Mouse (Mus musculus): Measurements from ENCODE around the gene Fgd6. TPM values are rescaled to one million over a fixed set of nuclear protein-coding genes. Genes with fewer than 3 reads are reported as not detected.

Gene Fgd6
- total RNA-seq, 2 experiments from 2014 or later: 8.8 to 9.2 TPM

DNA sequence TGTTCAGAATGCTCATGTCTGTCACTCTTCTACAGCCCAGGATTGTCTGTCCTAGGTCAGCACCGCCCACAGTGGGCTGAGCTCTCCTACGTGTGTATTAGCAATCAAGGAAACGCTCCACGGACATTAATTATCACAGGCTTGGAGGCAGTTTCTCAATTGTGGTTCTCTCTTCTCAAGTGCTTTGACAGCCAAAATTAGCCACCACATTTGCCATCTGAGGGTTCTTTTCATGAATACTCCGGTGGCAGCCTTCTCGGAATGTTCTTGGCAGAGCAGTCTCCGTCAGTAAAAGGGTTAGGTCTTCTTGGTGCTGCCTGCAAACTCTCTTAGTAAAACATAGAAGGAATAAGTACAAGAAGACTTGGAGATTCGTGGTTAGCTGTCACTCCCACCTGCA is 50.5 kb downstream of the Fgd6 start:
- ATAC-seq (replicated peaks; ENCODE audit: low FRiP score, poor library complexity, severe bottlenecking): no peak

- no peak for ATAC-seq (replicated peaks; ENCODE audit: low FRiP score, poor library complexity, severe bottlenecking)
These were observed 51.7 kb downstream of the Fgd6 start for GRCm38 (mm10) chr10:94087367-94088077.

DNA sequence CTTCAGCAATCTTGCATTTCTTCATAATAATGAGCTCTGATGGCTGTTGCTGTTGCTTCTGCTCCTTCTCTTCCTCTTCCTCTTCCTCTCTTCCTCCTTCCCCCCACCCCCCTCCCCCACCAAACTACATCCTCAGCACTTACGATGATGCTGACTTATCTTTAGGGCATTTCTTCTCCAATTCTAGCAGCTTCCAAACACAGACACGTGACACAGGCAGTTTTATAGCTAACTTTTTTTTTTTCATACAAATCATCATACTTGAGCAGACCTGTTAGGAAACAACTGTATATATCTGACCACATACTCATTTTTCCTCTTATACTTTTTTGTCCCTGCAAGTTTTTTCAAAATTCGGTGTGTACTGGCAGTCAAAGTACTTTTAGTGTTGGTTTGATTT is 54.2 kb downstream of the Fgd6 start:
- ATAC-seq (replicated peaks; ENCODE audit: low FRiP score, poor library complexity, severe bottlenecking): no peak

DNA sequence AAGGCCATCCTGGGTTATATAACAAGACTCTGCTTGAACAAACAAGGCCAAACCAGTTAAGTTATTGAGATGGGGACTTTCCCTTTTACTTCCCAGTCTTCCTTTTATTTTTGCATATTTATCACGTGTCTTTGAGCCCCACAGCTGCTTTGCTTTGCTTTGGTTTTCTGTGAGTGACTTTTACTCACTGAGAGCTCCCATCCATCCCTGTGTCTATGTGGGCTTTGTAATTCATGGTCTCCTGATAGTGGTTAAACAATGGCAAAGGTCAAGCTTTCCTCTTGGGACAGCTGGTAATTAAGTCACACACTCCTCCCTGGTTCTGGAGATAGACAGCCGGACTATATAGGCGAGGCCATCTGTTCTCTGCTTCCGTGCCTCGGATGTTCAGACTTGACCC is 57.7 kb downstream of the Fgd6 start:
- ATAC-seq (replicated peaks; ENCODE audit: low FRiP score, poor library complexity, severe bottlenecking): no peak

DNA sequence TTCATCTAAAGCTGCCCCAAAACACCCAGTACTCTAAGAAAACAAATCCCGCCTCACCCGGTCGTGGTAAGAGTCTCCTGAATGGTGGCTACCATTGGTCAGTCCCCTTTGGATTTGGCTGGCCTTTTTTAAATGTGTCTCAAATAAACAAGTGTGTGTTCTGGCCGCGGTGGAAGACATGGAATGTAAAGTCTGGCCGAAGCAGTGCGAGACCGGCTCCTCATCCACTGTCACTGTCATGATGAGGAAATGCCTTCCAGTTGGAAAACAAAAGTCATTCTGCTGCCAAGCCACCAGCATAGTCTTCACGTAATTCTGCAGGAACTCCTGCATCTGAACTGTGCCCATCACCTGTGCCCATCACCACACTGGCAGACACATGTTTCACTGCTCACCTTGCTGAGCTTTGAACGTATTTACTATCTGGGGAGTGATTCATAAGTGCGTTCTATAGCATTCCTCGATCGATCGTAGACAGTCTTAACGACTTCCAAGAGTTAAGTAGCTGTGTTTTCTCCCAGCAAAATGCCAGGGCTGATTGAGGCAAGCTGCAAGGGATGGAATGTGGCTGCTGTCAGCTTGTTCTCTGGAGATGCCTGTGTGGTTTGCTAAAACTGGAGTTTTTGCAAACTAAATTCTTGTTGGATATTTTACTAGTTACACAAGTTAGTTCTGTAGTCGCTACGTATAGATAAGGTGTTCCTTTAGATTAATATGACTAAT is 60.1 kb downstream of the Fgd6 start:
- ATAC-seq (replicated peaks; ENCODE audit: low FRiP score, poor library complexity, severe bottlenecking): no peak

DNA sequence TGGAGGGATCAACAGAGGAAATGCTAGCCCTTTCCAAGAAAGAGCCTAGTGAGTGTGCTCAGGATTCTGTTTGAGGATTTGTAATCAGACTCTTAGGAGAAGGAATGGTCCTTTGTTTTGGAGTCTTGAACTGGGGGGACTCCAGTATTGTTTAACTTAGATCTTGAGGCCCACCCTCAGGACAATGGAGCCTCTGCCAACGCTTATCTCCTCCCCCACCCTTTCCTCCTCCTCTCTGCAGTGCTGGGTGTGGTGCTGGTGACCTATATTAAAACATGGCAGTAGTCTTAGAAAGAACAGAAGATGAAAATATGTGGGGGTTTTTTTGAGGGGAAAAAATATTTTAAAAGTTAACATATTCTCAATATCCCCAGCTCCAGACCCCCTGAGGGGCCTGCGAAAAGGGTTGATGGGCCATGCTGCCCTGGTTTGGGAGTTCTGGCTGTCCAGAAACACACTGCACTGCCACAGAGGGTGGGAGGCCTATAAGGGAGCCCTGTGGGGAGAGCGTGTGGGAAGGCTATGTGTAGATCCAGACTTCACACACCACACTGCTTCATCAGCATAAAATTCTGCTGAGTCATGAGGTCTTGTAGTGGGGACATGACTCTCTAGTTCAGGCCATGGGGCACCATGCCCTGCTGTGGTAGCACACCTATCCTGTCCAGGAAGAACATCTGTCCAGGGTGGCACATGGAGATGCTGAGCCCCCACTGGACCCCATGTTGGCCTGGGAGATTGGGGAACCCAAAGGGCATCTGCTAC is 61.5 kb downstream of the Fgd6 start:
- ATAC-seq (replicated peaks; ENCODE audit: low FRiP score, poor library complexity, severe bottlenecking): peak; percentile 77

GRCm38 (mm10) chr10:94098100-94098499 is 62.3 kb downstream of the Fgd6 start:
- no peak for ATAC-seq (replicated peaks; ENCODE audit: low FRiP score, poor library complexity, severe bottlenecking)

DNA sequence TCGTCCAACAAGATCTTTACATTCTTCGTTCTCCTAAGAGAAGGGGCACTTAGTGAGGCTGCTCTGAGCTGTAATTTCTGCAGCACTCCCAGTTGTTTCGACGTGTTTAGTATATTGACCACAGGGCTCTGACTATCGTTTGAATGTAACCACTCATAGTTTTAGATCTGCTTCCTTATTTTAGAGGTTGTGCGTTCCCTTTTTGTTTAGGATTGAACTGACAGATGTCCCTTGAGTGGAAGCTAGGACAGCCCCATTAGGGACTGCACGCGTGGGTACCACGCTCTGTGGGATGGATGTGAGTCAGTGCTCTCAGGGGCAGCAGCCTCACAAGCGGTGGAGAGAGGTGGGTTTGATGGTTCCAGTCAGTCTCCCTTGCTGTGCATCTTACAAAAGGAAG is 69.7 kb downstream of the Fgd6 start:
- no peak for ATAC-seq (replicated peaks; ENCODE audit: low FRiP score, poor library complexity, severe bottlenecking)

GRCm38 (mm10) chr10:94107168-94107567 is 71.4 kb downstream of the Fgd6 start:
- ATAC-seq (replicated peaks; ENCODE audit: low FRiP score, poor library complexity, severe bottlenecking): no peak

GRCm38 (mm10) chr10:94107607-94108006 is 71.8 kb downstream of the Fgd6 start:
- ATAC-seq (replicated peaks; ENCODE audit: low FRiP score, poor library complexity, severe bottlenecking): no peak

GRCm38 (mm10) chr10:94108791-94109190 is 73.0 kb downstream of the Fgd6 start:
- no peak for ATAC-seq (replicated peaks; ENCODE audit: low FRiP score, poor library complexity, severe bottlenecking)

GRCm38 (mm10) chr10:94110834-94111754 is 75.3 kb downstream of the Fgd6 start:
- ATAC-seq (replicated peaks; ENCODE audit: low FRiP score, poor library complexity, severe bottlenecking): no peak

GRCm38 (mm10) chr10:94112207-94112606 is 76.4 kb downstream of the Fgd6 start:
- ATAC-seq (replicated peaks; ENCODE audit: low FRiP score, poor library complexity, severe bottlenecking): no peak

GRCm38 (mm10) chr10:94115893-94116599 is 80.2 kb downstream of the Fgd6 start:
- ATAC-seq (replicated peaks; ENCODE audit: low FRiP score, poor library complexity, severe bottlenecking): peak; percentile 87

DNA sequence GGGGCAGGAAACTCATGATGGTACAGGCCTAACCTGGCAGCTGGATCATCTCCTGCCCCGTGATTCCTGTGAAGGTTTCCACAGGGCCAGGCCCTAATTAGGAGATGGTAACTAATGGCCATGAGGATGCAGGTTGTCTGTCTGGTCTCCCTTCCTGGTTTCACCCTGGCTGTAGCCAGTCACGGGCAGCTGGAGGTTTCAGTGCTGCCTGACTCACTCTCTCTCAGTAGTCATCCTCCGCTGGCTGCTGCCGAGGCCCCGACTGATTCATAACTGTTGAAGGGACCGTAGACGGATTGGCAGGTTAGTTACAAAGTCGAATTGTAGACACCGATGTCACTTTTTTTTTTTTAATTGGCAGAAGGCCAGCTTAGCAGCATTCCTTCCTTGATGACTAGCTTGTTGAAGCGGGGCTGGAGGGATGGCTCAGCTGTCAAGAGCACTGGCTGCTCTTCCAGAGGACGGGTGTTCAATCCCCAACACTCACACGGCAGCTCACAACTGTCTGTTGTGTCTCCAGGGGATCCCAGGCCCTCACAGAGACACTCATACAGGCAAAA is 81.1 kb downstream of the Fgd6 start:
- ATAC-seq (replicated peaks; ENCODE audit: low FRiP score, poor library complexity, severe bottlenecking): no peak

DNA sequence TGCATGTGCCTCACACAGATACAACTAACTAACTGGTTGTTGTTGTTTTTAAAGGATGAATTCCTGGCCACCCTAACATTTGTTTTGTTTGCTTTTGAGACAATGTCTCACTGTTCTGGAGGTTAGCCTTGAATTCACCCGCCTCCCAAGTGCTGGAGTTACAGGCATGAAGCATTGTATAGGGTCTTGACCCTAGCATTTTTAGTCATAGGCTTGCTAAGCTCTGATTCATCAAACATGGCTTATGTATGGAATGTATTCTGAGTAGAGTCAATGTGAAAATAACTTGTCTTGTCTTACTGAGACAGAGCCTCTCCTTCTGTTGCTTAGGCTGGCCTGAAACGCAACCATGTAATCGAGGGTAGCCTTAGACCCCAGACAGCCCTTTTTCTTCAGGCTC is 82.1 kb downstream of the Fgd6 start:
- no peak for ATAC-seq (replicated peaks; ENCODE audit: low FRiP score, poor library complexity, severe bottlenecking)

- no peak for ATAC-seq (replicated peaks; ENCODE audit: low FRiP score, poor library complexity, severe bottlenecking)
These were observed 83.2 kb downstream of the Fgd6 start for GRCm38 (mm10) chr10:94118993-94119392.

- no peak for ATAC-seq (replicated peaks; ENCODE audit: low FRiP score, poor library complexity, severe bottlenecking)
These were observed 84.9 kb downstream of the Fgd6 start for GRCm38 (mm10) chr10:94120676-94121075.

- peak; percentile 82 for ATAC-seq (replicated peaks; ENCODE audit: low FRiP score, poor library complexity, severe bottlenecking)
These were observed 86.8 kb downstream of the Fgd6 start for GRCm38 (mm10) chr10:94122595-94122994.
